Comparison of ENCODE assay signal across 9 mouse cellular contexts in genomic region chr12:79887225-79887886, GRCm38 (mm10).
DNase-seq lines count a peak whose midpoint lies in the region; ATAC-seq and TF ChIP-seq lines count a peak whose summit lies in the region.
"Had no signal": no experiment of that assay in that cellular context is flagged by ENCODE, and none has a peak within 500 bp of the region (broad histone marks: within the 10 kb centered on the region; RNA-seq: fewer than 3 reads in every experiment).

No protein-coding gene starts in this region.

- no peaks in the 10 kb centered on the region for H3K36me3 ChIP-seq in limb, embryonic 13.5 days

- 16% methylated on average over 12 of the region's 12 CpGs for WGBS in cerebellum, adult 2 months
- 23% methylated on average over 12 of the region's 12 CpGs for WGBS in limb, embryonic 13.5 days

- DNase-seq in cerebellum, adult 2 months: peak; percentile 26 to 27
- peak; percentile 86 to 90 for DNase-seq in heart, postnatal 10 days
- DNase-seq in testis, postnatal 14 days (ENCODE audit: low spot score): peak; percentile 79
- DNase-seq in thymus, postnatal 0 days (ENCODE audit: low spot score): no peak
- DNase-seq in left cerebral cortex, postnatal 36 days (ENCODE audit: low spot score in 2 of 2): no peak

- no peaks in the 10 kb centered on the region for H3K27me3 ChIP-seq in cerebellum, adult 2 months (ENCODE audit: control insufficient read depth, insufficient read depth, low read length)
- H3K27me3 ChIP-seq in limb, embryonic 13.5 days: no peaks in the 10 kb centered on the region

- H3K4me1 ChIP-seq in cerebellum, adult 2 months (ENCODE audit: control insufficient read depth, insufficient read depth, low read length): no peaks in the 10 kb centered on the region; the same call in 1 of the 2 replicates
- no peaks in the 10 kb centered on the region for H3K4me1 ChIP-seq in embryonic fibroblast, embryonic 13.5 days (ENCODE audit: control insufficient read depth, insufficient read depth, low read length)
- peaks cover 47% of the 10 kb centered on the region for H3K4me1 ChIP-seq in limb, embryonic 13.5 days

- intact Hi-C loops in heart, postnatal 10 days (cut with DNase I): no loop called here
- intact Hi-C loops in left cerebral cortex, postnatal 36 days (cut with DNase I): no loop called here

- no peaks in the 10 kb centered on the region for H3K9me3 ChIP-seq in limb, embryonic 13.5 days

- no peak for ATAC-seq in cerebellum, adult (ENCODE audit: insufficient number of reproducible peaks, low FRiP score, low TSS enrichment)
- peak; percentile 89 for ATAC-seq in limb, embryonic 13.5 days (ENCODE audit: low FRiP score, low read depth)

- H3K27ac ChIP-seq in cerebellum, adult 2 months (ENCODE audit: insufficient read depth, low read length): no peak overlapping the region
- peak overlapping the region; percentile 23; the same call in 1 of the 2 replicates for H3K27ac ChIP-seq in embryonic fibroblast, embryonic 13.5 days (ENCODE audit: insufficient read depth, low read length)
- peak overlapping the region; percentile 79 for H3K27ac ChIP-seq in limb, embryonic 13.5 days

- no peak overlapping the region for H3K4me3 ChIP-seq in cerebellum, adult 2 months (replicated peaks; ENCODE audit: insufficient read depth, low read depth, low read length)
- H3K4me3 ChIP-seq in embryonic fibroblast, embryonic 13.5 days (ENCODE audit: insufficient read depth, low read length): no peak overlapping the region
- no peak overlapping the region for H3K4me3 ChIP-seq in limb, embryonic 13.5 days
- H3K4me3 ChIP-seq: erythroblast, embryonic 14.5 days had no signal

- TF ChIP-seq CTCF in cerebellum, adult 2 months (IDR thresholded peaks at IDR 0.05; ENCODE audit: borderline replicate concordance, insufficient read depth, low read depth, low read length): no peak
- no peak for TF ChIP-seq CTCF in embryonic fibroblast, embryonic 13.5 days (IDR thresholded peaks at IDR 0.05; ENCODE audit: borderline replicate concordance, insufficient read depth, low read length)

- peak overlapping the region; percentile 42 for H3K4me2 ChIP-seq in limb, embryonic 13.5 days (replicated peaks)

- TF ChIP-seq POLR2A in cerebellum, adult 2 months (IDR thresholded peaks at IDR 0.05; ENCODE audit: borderline replicate concordance, insufficient read depth, low read length): no peak
- TF ChIP-seq POLR2A in embryonic fibroblast, embryonic 13.5 days (IDR thresholded peaks at IDR 0.05; ENCODE audit: low read depth, low read length): peak; percentile 59; the same call in 1 of the 2 replicates

- no peak overlapping the region; the same call in 1 of the 2 replicates for H3K9ac ChIP-seq in limb, embryonic 13.5 days

Comparison
In these comparisons a context has a peak if more than half of its experiments do, and no peak if none do; other contexts are left out.
1. DNase-seq: peak in cerebellum, adult 2 months (2 of 2), heart, postnatal 10 days (2 of 2) and testis, postnatal 14 days (single experiment); none in thymus, postnatal 0 days (single experiment) and left cerebral cortex, postnatal 36 days (0 of 2).